Mouse (Mus musculus) midbrain, embryonic 12.5 days (tissue): ENCODE results near the gene Nlrx1. TPM values are rescaled to one million over a fixed set of nuclear protein-coding genes. Genes with fewer than 3 reads are reported as not detected.
A peak's percentile ranks its signal among the peaks of the same experiment; 100 is the strongest.

Experiments
- ATAC-seq: fragments of 200-750 bp; cut with Nextera tagmentation; 2 replicates; pipeline ENCODE4 v1.8.0; 2017; ENCODE audit warnings: low read depth, moderate TSS enrichment, moderate library complexity; ENCODE audit not compliant: low FRiP score
- H3K27ac ChIP-seq: fragments of 300-500 bp; sonication (generic); replicated peaks from 2 replicates; pipeline ENCODE4 v1.5.1; 2016; ENCODE audit warnings: mild to moderate bottlenecking
- H3K27me3 ChIP-seq: fragments of 300-500 bp; sonication (generic); 2 replicates; pipeline ENCODE4 v1.6.1; 2016; ENCODE audit warnings: mild to moderate bottlenecking
- H3K36me3 ChIP-seq: fragments of 300-500 bp; sonication (generic); 2 replicates; pipeline ENCODE4 v1.6.1; 2016
- H3K4me1 ChIP-seq: fragments of 300-500 bp; sonication (generic); 2 replicates; pipeline ENCODE4 v1.6.1; 2016
- H3K4me2 ChIP-seq: fragments of 300-500 bp; sonication (generic); replicated peaks from 2 replicates; pipeline ENCODE4 v1.6.1; 2016; ENCODE audit warnings: mild to moderate bottlenecking, moderate library complexity
- H3K4me3 ChIP-seq: fragments of 300-500 bp; sonication (generic); 2 replicates; pipeline ENCODE4 v1.5.1; 2016; ENCODE audit warnings: mild to moderate bottlenecking
- H3K9ac ChIP-seq: fragments of 300-500 bp; sonication (generic); replicated peaks from 2 replicates; pipeline ENCODE4 v1.6.1; 2016; ENCODE audit warnings: mild to moderate bottlenecking, moderate library complexity
- H3K9me3 ChIP-seq: fragments of 300-500 bp; sonication (generic); 2 replicates; pipeline ENCODE4 v1.6.1; 2016; ENCODE audit warnings: mild to moderate bottlenecking
- WGBS: fragments of 180-500 bp; shearing (Covaris S2); methylation state at CpG from one replicate; pipeline ENCODE4 v1.1.7; 2016; 5-methylcytosine and 5-hydroxymethylcytosine counted together
- polyA plus RNA-seq: library from polyadenylated mRNA; unstranded; fragments of >200 nt; fragmentation: Nextera tagmentation; extraction: Ambion mirVana; gene quantifications from 2 replicates; pipeline ENCODE4 v1.2.1, GENCODE M21; 2016

Gene Nlrx1
- polyA plus RNA-seq, 1 experiment from 2014 or later = 3.3 TPM

DNA sequence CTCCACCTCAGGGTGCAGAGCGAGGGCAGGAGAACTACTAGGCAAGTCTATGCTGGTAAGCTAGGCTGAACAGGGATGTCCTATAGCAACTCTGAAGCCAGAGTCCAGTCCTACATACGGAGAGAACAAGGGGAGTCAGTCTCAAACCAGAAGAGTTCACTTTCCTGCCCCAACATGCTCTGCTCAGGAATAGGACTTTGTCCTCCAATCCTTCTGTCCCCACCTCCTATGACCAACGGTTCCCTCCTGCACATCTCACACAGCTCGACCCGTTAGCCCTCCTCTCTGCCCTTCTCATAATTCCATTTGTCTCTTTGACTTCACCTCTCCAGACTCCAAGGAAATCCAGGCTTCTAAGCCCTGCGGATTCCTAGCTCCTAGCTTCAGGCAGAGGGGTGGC lies 20.5 kb downstream of the Nlrx1 start:
- Histone ChIP-seq H3K4me1 (peaks cover 7% of the 10 kb centered on the region; the same call in 1 of the 2 replicates), H3K4me3 (no peak overlapping the region), H3K9ac (no peak overlapping the region), H3K9me3 (no peaks in the 10 kb centered on the region), H3K27me3 (0 out of 2 replicates have a peak, but pooled peaks cover 13% of the 10 kb centered on the region), H3K36me3 (no peaks in the 10 kb centered on the region), H3K27ac (no peak overlapping the region), H3K4me2 (no peak overlapping the region)
- ATAC-seq = no peak
- 87% methylated on average over 6 of the region's 6 CpGs for WGBS

DNA sequence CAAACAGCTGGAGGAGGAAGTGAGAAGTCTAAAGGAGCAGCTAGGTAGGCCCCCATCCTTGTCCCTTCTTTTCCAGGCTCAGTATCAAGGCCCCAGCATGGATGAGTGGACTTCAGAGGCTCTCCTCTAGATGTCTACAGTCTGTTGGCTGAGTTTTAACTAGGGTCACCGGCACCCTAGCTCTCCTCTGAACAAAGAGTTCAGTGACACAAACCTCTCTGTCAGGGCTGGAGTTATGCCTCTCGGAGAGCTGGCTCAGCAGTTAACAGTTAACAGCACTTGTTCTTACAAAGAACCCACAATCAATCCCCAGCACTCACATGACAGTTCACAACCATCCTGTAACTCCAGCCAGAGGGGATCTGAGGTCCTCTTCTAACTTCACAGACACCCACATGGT lies 24.8 kb downstream of the Nlrx1 start:
- no peak overlapping the region for H3K9ac ChIP-seq
- no peak overlapping the region for H3K4me2 ChIP-seq
- H3K4me1 ChIP-seq = no peaks in the 10 kb centered on the region
- H3K9me3 ChIP-seq = no peaks in the 10 kb centered on the region
- no peak overlapping the region for H3K27ac ChIP-seq
- no peaks in the 10 kb centered on the region for H3K27me3 ChIP-seq
- WGBS = 67% methylated on average over 2 of the region's 2 CpGs
- no peak for ATAC-seq
- H3K36me3 ChIP-seq = no peaks in the 10 kb centered on the region
- no peak overlapping the region for H3K4me3 ChIP-seq

DNA sequence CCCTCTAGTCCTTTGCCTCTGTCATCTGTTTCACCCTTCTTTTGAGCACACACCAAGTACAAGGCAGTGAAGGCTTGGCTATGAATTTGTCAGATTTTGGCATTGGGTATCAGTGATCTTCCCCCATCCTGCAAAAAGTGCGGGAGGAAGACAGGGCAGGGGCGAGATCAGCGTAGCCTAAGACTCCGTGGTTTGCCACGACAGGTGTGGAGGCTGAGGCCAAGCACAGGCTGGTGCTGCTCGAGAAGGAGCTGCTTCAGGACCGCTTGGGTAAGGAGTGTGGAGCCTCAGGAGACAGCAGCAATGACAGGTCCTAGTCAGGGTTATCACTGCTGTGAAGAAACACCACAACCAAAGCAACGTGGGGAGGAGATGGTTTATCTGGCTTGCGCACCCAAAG lies 27.0 kb downstream of the Nlrx1 start:
- H3K9ac ChIP-seq = no peak overlapping the region
- H3K27ac ChIP-seq = no peak overlapping the region
- H3K27me3 ChIP-seq = no peaks in the 10 kb centered on the region
- H3K36me3 ChIP-seq = no peaks in the 10 kb centered on the region
- no peaks in the 10 kb centered on the region for H3K4me1 ChIP-seq
- no peak overlapping the region for H3K4me2 ChIP-seq
- H3K4me3 ChIP-seq = no peak overlapping the region
- H3K9me3 ChIP-seq = no peaks in the 10 kb centered on the region
- ATAC-seq = no peak
- WGBS = 79% methylated on average over 9 of the region's 9 CpGs

DNA sequence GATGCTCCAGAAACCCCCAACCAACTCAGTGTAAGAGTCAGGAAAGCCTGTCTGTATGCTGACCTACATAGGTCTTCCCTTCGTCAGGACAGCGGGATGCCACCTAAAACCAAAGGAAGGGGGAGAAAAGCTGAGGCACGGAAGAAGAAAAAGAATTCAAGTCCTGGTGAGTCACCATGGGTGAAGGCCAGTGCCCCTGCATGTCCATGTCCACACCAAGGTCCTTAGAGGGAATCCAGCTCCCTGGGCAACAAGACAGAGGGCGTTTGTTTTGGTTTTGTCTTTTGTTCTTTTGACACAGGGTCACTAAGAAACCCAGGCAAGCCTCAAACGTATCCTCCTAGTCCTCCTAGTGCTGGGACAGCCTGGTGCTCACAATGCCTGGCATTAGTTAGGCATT lies 27.5 kb downstream of the Nlrx1 start:
- Histone ChIP-seq H3K9me3 (no peaks in the 10 kb centered on the region), H3K9ac (no peak overlapping the region), H3K4me3 (no peak overlapping the region), H3K4me2 (no peak overlapping the region), H3K27me3 (no peaks in the 10 kb centered on the region), H3K27ac (no peak overlapping the region), H3K36me3 (no peaks in the 10 kb centered on the region), H3K4me1 (no peaks in the 10 kb centered on the region)
- WGBS = 50% methylated on average over 5 of the region's 5 CpGs
- ATAC-seq = no peak

DNA sequence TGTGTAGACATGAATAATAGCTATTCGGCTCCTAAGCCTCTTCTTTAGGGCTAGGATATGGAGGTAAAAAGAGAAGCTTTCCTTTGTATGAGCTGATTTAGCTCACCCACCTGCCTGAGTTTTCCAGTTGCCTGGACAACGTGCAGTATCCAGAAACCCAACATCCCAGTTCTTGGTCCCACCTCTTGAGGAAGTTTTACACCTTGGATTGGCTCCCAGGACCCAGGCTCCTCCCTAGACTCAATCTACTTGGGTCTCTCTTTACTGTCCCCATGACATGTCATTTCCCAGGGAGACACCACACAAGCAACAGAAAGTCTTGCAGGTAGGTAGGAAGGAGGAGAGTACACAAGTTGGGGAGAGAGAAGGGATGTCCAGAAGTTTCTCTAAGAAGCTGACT lies 28.0 kb downstream of the Nlrx1 start, which contains the start of gene Ccdc153:
Gene Ccdc153 (plus strand): TSS at position 278 of the 400 bp plus-strand sequence.
- WGBS = 63% methylated on average over 2 of the region's 2 CpGs

DNA sequence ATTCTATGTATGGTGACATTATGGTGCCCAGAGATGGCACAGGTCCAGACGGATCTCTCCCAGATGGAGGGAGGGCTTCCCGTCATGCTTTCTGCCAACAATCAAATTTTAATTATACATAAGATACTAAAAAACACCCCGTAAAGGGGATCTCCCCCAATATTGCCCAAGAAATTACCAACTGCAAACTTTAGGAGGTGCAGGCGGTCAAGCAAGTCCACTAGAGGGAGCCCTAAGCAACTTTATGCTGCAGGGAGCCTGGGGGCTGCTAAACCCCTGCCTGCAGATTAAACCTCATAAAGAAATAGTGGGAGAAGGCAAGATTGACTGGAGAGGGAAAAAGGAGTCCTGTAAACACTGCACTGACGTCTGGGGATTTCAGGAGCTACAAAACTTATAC lies 29.0 kb downstream of the Nlrx1 start:
- Histone ChIP-seq H3K4me1 (no peaks in the 10 kb centered on the region), H3K27me3 (no peaks in the 10 kb centered on the region), H3K4me3 (no peak overlapping the region), H3K9me3 (no peaks in the 10 kb centered on the region), H3K9ac (no peak overlapping the region), H3K27ac (no peak overlapping the region), H3K36me3 (no peaks in the 10 kb centered on the region), H3K4me2 (no peak overlapping the region)
- WGBS = 10% methylated on average over 5 of the region's 5 CpGs
- no peak for ATAC-seq

More for the DNA sequence above, 28.0 kb downstream of the Nlrx1 start, which contains the start of gene Ccdc153:
- Histone ChIP-seq H3K4me3 (no peak within 1 kb of the TSS), H3K9me3 (no peaks in the 10 kb centered on the region), H3K4me2 (no peak within 1 kb of the TSS), H3K4me1 (no peaks in the 10 kb centered on the region), H3K27ac (no peak within 1 kb of the TSS), H3K9ac (no peak within 1 kb of the TSS), H3K27me3 (no peaks in the 10 kb centered on the region), H3K36me3 (no peaks in the 10 kb centered on the region)
- ATAC-seq = no peak

DNA sequence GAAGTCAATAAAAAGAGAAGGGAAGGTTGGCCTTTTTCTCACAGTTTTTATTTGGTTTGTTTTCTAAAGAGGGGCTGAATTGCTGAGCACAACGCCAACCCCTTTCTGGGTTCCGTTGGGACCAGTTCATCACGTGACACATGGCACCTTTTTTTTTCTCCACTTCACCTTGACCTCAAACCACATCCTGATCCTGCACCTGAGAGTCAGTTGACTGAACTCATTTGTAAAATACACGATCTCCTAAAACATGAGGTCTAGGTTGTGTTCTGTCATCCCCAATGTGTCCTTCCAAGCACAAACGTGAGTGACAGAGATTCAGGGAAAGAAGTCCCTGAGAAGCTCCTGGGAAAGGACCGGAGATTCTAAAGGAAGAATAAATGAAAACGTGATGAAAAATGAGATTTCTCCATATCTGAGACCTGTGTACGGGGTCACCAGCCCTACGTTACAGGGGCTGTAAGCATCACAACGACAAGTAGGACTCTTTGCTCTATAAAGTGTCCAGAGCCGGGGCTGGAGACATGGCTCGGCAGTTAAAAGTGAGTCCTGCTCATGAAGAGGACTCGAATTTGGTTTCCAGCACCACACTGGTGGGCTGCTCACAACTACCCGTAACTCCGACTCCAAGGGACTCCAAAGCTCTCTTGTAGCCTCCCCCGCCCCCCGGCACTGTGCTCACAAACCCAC lies 29.8 kb downstream of the Nlrx1 start:
- no peaks in the 10 kb centered on the region for H3K9me3 ChIP-seq
- no peak overlapping the region for H3K4me3 ChIP-seq
- H3K9ac ChIP-seq = no peak overlapping the region
- WGBS = 81% methylated on average over 17 of the region's 17 CpGs
- no peaks in the 10 kb centered on the region for H3K27me3 ChIP-seq
- no peak overlapping the region for H3K27ac ChIP-seq
- H3K4me2 ChIP-seq = no peak overlapping the region
- ATAC-seq = no peak
- H3K36me3 ChIP-seq = no peaks in the 10 kb centered on the region
- H3K4me1 ChIP-seq = no peaks in the 10 kb centered on the region

DNA sequence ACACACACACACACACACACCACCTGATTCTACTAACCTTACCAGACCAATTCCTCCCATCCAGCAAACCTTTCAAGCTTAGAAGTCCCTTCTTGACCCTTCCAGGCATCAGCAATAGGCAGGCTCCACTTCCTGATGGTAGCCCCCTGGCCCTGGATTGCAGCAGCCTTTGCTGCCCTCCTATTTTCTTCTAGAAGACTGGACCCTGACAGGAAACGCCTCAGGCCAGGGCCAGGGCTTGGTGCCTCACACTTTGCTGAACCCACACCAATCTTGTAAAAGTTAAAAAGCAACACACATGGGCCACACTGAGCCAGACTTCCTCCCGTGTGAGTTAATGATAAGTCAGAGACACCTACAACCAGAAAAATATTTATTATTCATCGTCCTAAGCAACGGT lies 31.3 kb downstream of the Nlrx1 start:
- H3K9me3 ChIP-seq = no peaks in the 10 kb centered on the region
- no peak for ATAC-seq
- H3K9ac ChIP-seq = no peak overlapping the region
- H3K4me2 ChIP-seq = no peak overlapping the region
- H3K27ac ChIP-seq = no peak overlapping the region
- H3K4me3 ChIP-seq = no peak overlapping the region
- H3K27me3 ChIP-seq = no peaks in the 10 kb centered on the region
- H3K36me3 ChIP-seq = no peaks in the 10 kb centered on the region
- whole genome bisulfite sequencing = 76% methylated on average over 4 of the region's 4 CpGs
- H3K4me1 ChIP-seq = peaks cover 8% of the 10 kb centered on the region

DNA sequence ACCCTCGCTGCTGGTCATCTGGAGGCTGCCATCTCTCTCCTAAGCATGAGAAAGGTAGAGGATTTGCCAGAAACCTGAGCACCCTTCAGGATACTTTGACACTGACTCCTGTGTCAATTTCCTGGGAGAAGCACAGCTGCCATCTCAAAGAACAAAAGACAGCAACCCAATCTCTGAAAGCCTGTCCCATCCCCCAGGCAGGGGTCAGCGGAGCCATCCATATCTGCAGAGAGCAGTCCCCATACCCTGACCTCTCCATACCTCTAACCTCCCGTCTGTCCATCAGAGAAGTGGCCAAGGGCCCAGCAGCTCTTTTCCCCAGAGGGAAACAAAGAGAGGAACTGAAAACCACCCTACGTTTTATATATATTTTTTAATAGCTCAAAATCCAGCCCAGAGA lies 31.8 kb downstream of the Nlrx1 start:
- H3K9me3 ChIP-seq = no peaks in the 10 kb centered on the region
- no peak for ATAC-seq
- H3K4me3 ChIP-seq = no peak overlapping the region
- no peaks in the 10 kb centered on the region for H3K36me3 ChIP-seq
- WGBS = 63% methylated on average over 4 of the region's 4 CpGs
- no peak overlapping the region for H3K27ac ChIP-seq
- H3K27me3 ChIP-seq = no peaks in the 10 kb centered on the region
- H3K9ac ChIP-seq = no peak overlapping the region
- H3K4me2 ChIP-seq = no peak overlapping the region
- H3K4me1 ChIP-seq = peaks cover 14% of the 10 kb centered on the region

DNA sequence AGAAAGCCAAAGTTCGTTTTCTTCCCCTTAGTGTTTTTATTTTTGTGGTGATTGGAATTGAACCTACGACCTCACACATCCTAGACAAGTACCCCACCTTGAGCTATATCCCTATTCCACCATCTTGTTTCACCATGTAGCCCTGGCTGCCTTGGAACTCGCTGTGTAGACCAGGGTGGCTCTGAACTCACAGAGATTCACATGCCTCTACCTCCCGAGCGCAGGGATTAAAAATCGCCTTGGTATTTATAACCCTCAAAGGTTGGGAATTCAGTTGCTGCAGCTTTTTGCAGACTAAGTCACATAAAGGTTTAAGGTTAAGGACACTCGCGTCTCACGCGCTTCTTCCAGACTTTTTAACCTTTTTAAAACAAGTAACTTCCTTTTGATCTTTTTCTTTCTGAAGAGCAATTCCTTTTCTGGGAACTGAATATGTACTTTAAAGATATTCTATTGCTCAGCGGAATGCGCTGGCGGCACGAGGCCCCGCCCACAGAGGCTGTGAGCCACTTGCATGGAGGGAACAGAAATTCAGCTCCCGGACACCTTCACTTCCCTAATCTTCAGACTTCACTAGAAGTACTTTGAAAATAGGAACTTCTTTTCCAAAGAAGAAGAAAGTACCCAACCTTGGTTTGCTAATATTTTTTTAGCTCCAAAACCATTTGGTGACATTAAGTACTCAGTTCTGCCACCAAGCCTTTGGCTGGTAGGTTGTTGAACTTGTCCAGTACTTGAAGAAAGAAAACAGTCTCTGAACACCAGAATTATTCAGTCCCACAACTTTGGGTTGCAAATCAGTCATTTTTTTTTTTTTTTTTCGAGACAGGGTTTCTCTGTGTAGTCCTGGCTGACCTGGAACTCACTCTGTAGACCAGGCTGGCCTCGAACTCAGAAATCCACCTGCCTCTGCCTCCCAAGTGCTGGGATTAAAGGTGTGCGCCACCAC lies 33.6 kb downstream of the Nlrx1 start:
- peaks cover 19% of the 10 kb centered on the region for H3K4me1 ChIP-seq
- no peak overlapping the region for H3K9ac ChIP-seq
- H3K4me3 ChIP-seq = peak overlapping the region; percentile 89
- WGBS = 27% methylated on average over 19 of the region's 19 CpGs
- peak overlapping the region; percentile 37 for H3K4me2 ChIP-seq
- no peaks in the 10 kb centered on the region for H3K36me3 ChIP-seq
- 0 out of 2 replicates have a peak, but pooled peaks have one; percentile 11 for ATAC-seq
- no peaks in the 10 kb centered on the region for H3K27me3 ChIP-seq
- H3K9me3 ChIP-seq = no peaks in the 10 kb centered on the region
- no peak overlapping the region for H3K27ac ChIP-seq

DNA sequence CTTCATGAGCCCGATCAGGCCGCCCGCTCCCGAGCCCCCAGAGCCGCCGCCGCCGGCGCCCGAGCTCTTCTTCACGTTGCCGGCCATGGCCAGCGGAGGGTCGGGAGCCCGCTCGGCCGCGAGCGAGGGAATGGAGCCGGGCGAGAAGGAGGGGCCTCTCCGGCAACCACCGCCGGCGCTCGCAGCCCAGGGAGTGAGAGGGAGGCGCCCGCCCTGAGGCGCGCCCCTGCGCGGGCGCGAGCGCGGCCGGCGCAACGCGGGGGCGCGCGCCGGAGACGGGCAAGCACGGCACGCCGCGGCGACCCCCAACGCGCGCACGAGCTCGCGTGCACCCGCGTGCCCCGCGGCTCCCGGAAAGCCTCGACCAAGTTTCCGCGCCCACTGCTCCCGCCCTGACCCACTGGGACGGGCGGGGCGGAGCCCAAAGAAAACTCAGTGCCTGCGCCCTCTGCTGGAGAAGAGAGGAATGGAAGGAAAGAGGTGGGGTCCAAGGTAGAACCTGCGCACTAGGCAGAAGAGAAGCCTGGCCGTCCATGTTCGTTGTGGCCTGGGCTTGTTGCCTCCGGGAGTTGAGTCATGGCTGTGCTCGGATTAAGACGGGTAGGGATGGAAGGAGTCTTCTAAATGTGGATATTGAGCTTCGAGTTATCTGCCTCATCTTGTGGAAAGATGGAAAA lies 34.5 kb downstream of the Nlrx1 start, which contains the start of gene Cbl:
Gene Cbl (minus strand): TSS at position 248 of the 677 bp plus-strand sequence.
- Histone ChIP-seq H3K4me3 (peak within 1 kb of the TSS; percentile 89), H3K9me3 (no peaks in the 10 kb centered on the region), H3K27ac (peak within 1 kb of the TSS; percentile 94), H3K9ac (peak within 1 kb of the TSS; percentile 80), H3K4me2 (peak within 1 kb of the TSS; percentile 65), H3K36me3 (no peaks in the 10 kb centered on the region), H3K4me1 (peaks cover 19% of the 10 kb centered on the region), H3K27me3 (no peaks in the 10 kb centered on the region)
- WGBS = under 1% methylated on average over 62 of the region's 76 CpGs
- ATAC-seq = peak; percentile 96
